Mouse (Mus musculus) fibroblast of lung, adult 2 months (primary cell): ENCODE data around the gene Tmem116.
A peak's percentile ranks its signal among the peaks of the same experiment; 100 is the strongest.

Experiments used
- DNase-seq: peaks from one replicate; pipeline ENCODE4 v3.0.0-alpha.2; 2011; ENCODE audit warnings: low read depth

Gene Tmem116

GRCm38 (mm10) chr5:121451644-121452025, at the start of gene Tmem116:
TSS of gene Tmem116 (plus strand) at chr5:121451893.
- DNase-seq = no peak

GRCm38 (mm10) chr5:121407856-121408255, 43.8 kb upstream of the Tmem116 start:
- DNase-seq = no peak

- no peak for DNase-seq
Measured at GRCm38 (mm10) chr5:121410975-121411374, 40.7 kb upstream of the Tmem116 start.

GRCm38 (mm10) chr5:121420721-121421120, 31.0 kb upstream of the Tmem116 start:
- DNase-seq = no peak

GRCm38 (mm10) chr5:121422787-121423186, 28.9 kb upstream of the Tmem116 start:
- no peak for DNase-seq

GRCm38 (mm10) chr5:121423297-121423696, 28.4 kb upstream of the Tmem116 start:
- no peak for DNase-seq

GRCm38 (mm10) chr5:121428954-121429353, 22.7 kb upstream of the Tmem116 start:
- DNase-seq = no peak

- no peak for DNase-seq
Measured at GRCm38 (mm10) chr5:121438131-121438530, 13.6 kb upstream of the Tmem116 start.

GRCm38 (mm10) chr5:121438756-121439155, 12.9 kb upstream of the Tmem116 start:
- no peak for DNase-seq

GRCm38 (mm10) chr5:121443548-121443947, 8.1 kb upstream of the Tmem116 start:
- no peak for DNase-seq

- DNase-seq = no peak
Measured at GRCm38 (mm10) chr5:121444870-121445269, 6.8 kb upstream of the Tmem116 start.

- no peak for DNase-seq
Measured at GRCm38 (mm10) chr5:121448450-121448849, 3.2 kb upstream of the Tmem116 start.

GRCm38 (mm10) chr5:121449976-121450375, 1.7 kb upstream of the Tmem116 start:
- peak; percentile 24 for DNase-seq

GRCm38 (mm10) chr5:121450476-121450875, 1.2 kb upstream of the Tmem116 start:
- DNase-seq = no peak

- no peak for DNase-seq
Measured at GRCm38 (mm10) chr5:121451203-121451602, 490 bp upstream of the Tmem116 start.

GRCm38 (mm10) chr5:121452026-121452869, 555 bp downstream of the Tmem116 start, which contains the start of gene Erp29:
TSS of gene Erp29 (minus strand) at chr5:121452506.
- DNase-seq = peak; percentile 85

GRCm38 (mm10) chr5:121452906-121453305, 1.2 kb downstream of the Tmem116 start:
- peak; percentile 13 for DNase-seq

- no peak for DNase-seq
Measured at GRCm38 (mm10) chr5:121453743-121454502, 2.2 kb downstream of the Tmem116 start.

GRCm38 (mm10) chr5:121454503-121454782, 2.8 kb downstream of the Tmem116 start:
- no peak for DNase-seq

- DNase-seq = no peak
Measured at GRCm38 (mm10) chr5:121455510-121456265, 4.0 kb downstream of the Tmem116 start.

- no peak for DNase-seq
Measured at GRCm38 (mm10) chr5:121461339-121462170, 9.9 kb downstream of the Tmem116 start.

- DNase-seq = no peak
Measured at GRCm38 (mm10) chr5:121462171-121462502, 10.4 kb downstream of the Tmem116 start.
